Mouse (Mus musculus) hindbrain, embryonic 13.5 days (tissue): Measurements from ENCODE around the gene Cd244a. TPM values are rescaled to one million over a fixed set of nuclear protein-coding genes. Genes with fewer than 3 reads are reported as not detected.

Experiments
- ATAC-seq: fragments of 200-750 bp; cut with Nextera tagmentation; 2 replicates; pipeline ENCODE4 v1.8.0; 2017; ENCODE audit warnings: moderate TSS enrichment; ENCODE audit not compliant: low FRiP score
- H3K27ac ChIP-seq: fragments of 300-500 bp; sonication (generic); 2 replicates; pipeline ENCODE4 v1.5.1; 2015; ENCODE audit warnings: inconsistent platforms, mild to moderate bottlenecking, moderate library complexity
- H3K27me3 ChIP-seq: fragments of 300-500 bp; sonication (generic); 2 replicates; pipeline ENCODE4 v1.6.1; 2015; ENCODE audit warnings: mild to moderate bottlenecking, inconsistent platforms
- H3K36me3 ChIP-seq: fragments of 300-500 bp; sonication (generic); 2 replicates; pipeline ENCODE4 v1.6.1; 2015; ENCODE audit warnings: mild to moderate bottlenecking, inconsistent platforms
- H3K4me1 ChIP-seq: fragments of 300-500 bp; sonication (generic); replicated peaks from 2 replicates; pipeline ENCODE4 v1.6.1; 2015; ENCODE audit warnings: inconsistent platforms
- H3K4me2 ChIP-seq: fragments of 300-500 bp; sonication (generic); 2 replicates; pipeline ENCODE4 v1.6.1; 2015; ENCODE audit warnings: inconsistent platforms, mild to moderate bottlenecking, moderate library complexity
- H3K4me3 ChIP-seq: fragments of 300-500 bp; sonication (generic); 2 replicates; pipeline ENCODE4 v1.5.1; 2015; ENCODE audit warnings: mild to moderate bottlenecking, inconsistent platforms
- H3K9ac ChIP-seq: fragments of 300-500 bp; sonication (generic); 2 replicates; pipeline ENCODE4 v1.6.1; 2015; ENCODE audit warnings: mild to moderate bottlenecking, inconsistent platforms
- H3K9me3 ChIP-seq: fragments of 300-500 bp; sonication (generic); 2 replicates; pipeline ENCODE4 v1.6.1; 2016; ENCODE audit warnings: inconsistent platforms
- WGBS: fragments of 180-500 bp; shearing (Covaris S2); methylation state at CpG from one replicate; pipeline ENCODE4 v1.1.7; 2015; 5-methylcytosine and 5-hydroxymethylcytosine counted together
- polyA plus RNA-seq: library from polyadenylated mRNA; unstranded; fragments of >200 nt; fragmentation: Nextera tagmentation; extraction: Ambion mirVana; gene quantifications from 2 replicates; pipeline ENCODE4 v1.2.1, GENCODE M21; 2015

Cd244a gene
- polyA plus RNA-seq, 1 experiment from 2014 or later = 0.04 TPM

GRCm38 (mm10) chr1:171556366-171556765, 2.6 kb upstream of the Cd244a start:
- no peak overlapping the region for H3K27ac ChIP-seq
- 0 out of 2 replicates have a peak, but pooled peaks cover 5% of the 10 kb centered on the region for H3K4me1 ChIP-seq
- H3K9me3 ChIP-seq = no peaks in the 10 kb centered on the region
- H3K27me3 ChIP-seq = no peaks in the 10 kb centered on the region
- 96% methylated on average over 2 of the region's 2 CpGs for WGBS
- no peak for ATAC-seq
- no peak overlapping the region for H3K9ac ChIP-seq
- H3K4me2 ChIP-seq = no peak overlapping the region
- H3K36me3 ChIP-seq = no peaks in the 10 kb centered on the region
- no peak overlapping the region for H3K4me3 ChIP-seq

GRCm38 (mm10) chr1:171558407-171558806, 586 bp upstream of the Cd244a start:
- H3K4me3 ChIP-seq = no peak overlapping the region
- H3K4me1 ChIP-seq = 0 out of 2 replicates have a peak, but pooled peaks cover 4% of the 10 kb centered on the region
- no peak for ATAC-seq
- H3K4me2 ChIP-seq = no peak overlapping the region
- no peak overlapping the region for H3K9ac ChIP-seq
- no peaks in the 10 kb centered on the region for H3K36me3 ChIP-seq
- no peaks in the 10 kb centered on the region for H3K9me3 ChIP-seq
- WGBS = 76% methylated on average over 6 of the region's 6 CpGs
- H3K27ac ChIP-seq = no peak overlapping the region
- no peaks in the 10 kb centered on the region for H3K27me3 ChIP-seq

- Histone ChIP-seq H3K27ac (no peak overlapping the region), H3K9ac (no peak overlapping the region), H3K4me1 (no peaks in the 10 kb centered on the region), H3K27me3 (no peaks in the 10 kb centered on the region), H3K4me2 (no peak overlapping the region), H3K9me3 (no peaks in the 10 kb centered on the region), H3K36me3 (no peaks in the 10 kb centered on the region), H3K4me3 (no peak overlapping the region)
- no peak for ATAC-seq
- 83% methylated on average over 2 of the region's 2 CpGs for WGBS
Observed at GRCm38 (mm10) chr1:171560262-171560661, 1.3 kb downstream of the Cd244a start.

GRCm38 (mm10) chr1:171561200-171561599, 2.2 kb downstream of the Cd244a start:
- 94% methylated on average over 1 of the region's 1 CpGs for WGBS
- H3K27ac ChIP-seq = no peak overlapping the region
- H3K4me3 ChIP-seq = no peak overlapping the region
- H3K9ac ChIP-seq = no peak overlapping the region
- no peak for ATAC-seq
- H3K4me2 ChIP-seq = no peak overlapping the region
- no peaks in the 10 kb centered on the region for H3K36me3 ChIP-seq
- no peaks in the 10 kb centered on the region for H3K4me1 ChIP-seq
- H3K27me3 ChIP-seq = no peaks in the 10 kb centered on the region
- no peaks in the 10 kb centered on the region for H3K9me3 ChIP-seq

GRCm38 (mm10) chr1:171561639-171562225, 2.7 kb downstream of the Cd244a start:
- 73% methylated on average over 7 of the region's 11 CpGs for WGBS
- Histone ChIP-seq H3K4me3 (no peak overlapping the region), H3K9ac (no peak overlapping the region), H3K36me3 (no peaks in the 10 kb centered on the region), H3K27ac (no peak overlapping the region), H3K27me3 (no peaks in the 10 kb centered on the region), H3K4me1 (no peaks in the 10 kb centered on the region), H3K9me3 (no peaks in the 10 kb centered on the region), H3K4me2 (no peak overlapping the region)
- ATAC-seq = no peak

GRCm38 (mm10) chr1:171563042-171563441, 4.0 kb downstream of the Cd244a start:
- Histone ChIP-seq H3K4me3 (no peak overlapping the region), H3K9ac (no peak overlapping the region), H3K4me1 (no peaks in the 10 kb centered on the region), H3K36me3 (no peaks in the 10 kb centered on the region), H3K27me3 (0 out of 2 replicates have a peak, but pooled peaks cover 3% of the 10 kb centered on the region), H3K27ac (no peak overlapping the region), H3K9me3 (no peaks in the 10 kb centered on the region), H3K4me2 (no peak overlapping the region)
- 92% methylated on average over 2 of the region's 2 CpGs for WGBS
- no peak for ATAC-seq

- WGBS = 55% methylated on average over 3 of the region's 3 CpGs
- no peak overlapping the region for H3K27ac ChIP-seq
- no peaks in the 10 kb centered on the region for H3K4me1 ChIP-seq
- H3K4me2 ChIP-seq = no peak overlapping the region
- no peak overlapping the region for H3K9ac ChIP-seq
- no peaks in the 10 kb centered on the region for H3K36me3 ChIP-seq
- H3K9me3 ChIP-seq = no peaks in the 10 kb centered on the region
- H3K27me3 ChIP-seq = 0 out of 2 replicates have a peak, but pooled peaks cover 3% of the 10 kb centered on the region
- ATAC-seq = no peak
- H3K4me3 ChIP-seq = no peak overlapping the region
Observed at GRCm38 (mm10) chr1:171564247-171564646, 5.3 kb downstream of the Cd244a start.

GRCm38 (mm10) chr1:171565888-171566287, 6.9 kb downstream of the Cd244a start:
- Histone ChIP-seq H3K4me2 (no peak overlapping the region), H3K36me3 (no peaks in the 10 kb centered on the region), H3K9ac (no peak overlapping the region), H3K4me3 (no peak overlapping the region), H3K27me3 (0 out of 2 replicates have a peak, but pooled peaks cover 3% of the 10 kb centered on the region), H3K9me3 (no peaks in the 10 kb centered on the region), H3K27ac (no peak overlapping the region), H3K4me1 (no peaks in the 10 kb centered on the region)
- 86% methylated on average over 4 of the region's 4 CpGs for WGBS
- no peak for ATAC-seq

GRCm38 (mm10) chr1:171566777-171567176, 7.8 kb downstream of the Cd244a start:
- Histone ChIP-seq H3K27ac (no peak overlapping the region), H3K9me3 (no peaks in the 10 kb centered on the region), H3K4me1 (no peaks in the 10 kb centered on the region), H3K9ac (no peak overlapping the region), H3K36me3 (no peaks in the 10 kb centered on the region), H3K4me3 (no peak overlapping the region), H3K27me3 (0 out of 2 replicates have a peak, but pooled peaks cover 3% of the 10 kb centered on the region), H3K4me2 (no peak overlapping the region)
- peak; percentile 24; the same call in 1 of the 2 replicates for ATAC-seq
- WGBS = 27% methylated on average over 8 of the region's 8 CpGs

- Histone ChIP-seq H3K4me1 (no peaks in the 10 kb centered on the region), H3K4me3 (no peak overlapping the region), H3K9me3 (no peaks in the 10 kb centered on the region), H3K27me3 (0 out of 2 replicates have a peak, but pooled peaks cover 3% of the 10 kb centered on the region), H3K9ac (no peak overlapping the region), H3K27ac (no peak overlapping the region), H3K4me2 (no peak overlapping the region), H3K36me3 (no peaks in the 10 kb centered on the region)
- WGBS = 68% methylated on average over 2 of the region's 2 CpGs
- ATAC-seq = no peak
Observed at GRCm38 (mm10) chr1:171568436-171568835, 9.4 kb downstream of the Cd244a start.

GRCm38 (mm10) chr1:171577168-171577567, 18.2 kb downstream of the Cd244a start:
- Histone ChIP-seq H3K9me3 (no peaks in the 10 kb centered on the region), H3K4me1 (no peaks in the 10 kb centered on the region), H3K36me3 (no peaks in the 10 kb centered on the region), H3K9ac (no peak overlapping the region), H3K4me2 (no peak overlapping the region), H3K27ac (no peak overlapping the region), H3K27me3 (no peaks in the 10 kb centered on the region), H3K4me3 (no peak overlapping the region)
- ATAC-seq = no peak
- 86% methylated on average over 7 of the region's 7 CpGs for WGBS

- H3K36me3 ChIP-seq = no peaks in the 10 kb centered on the region
- no peak overlapping the region for H3K9ac ChIP-seq
- H3K9me3 ChIP-seq = no peaks in the 10 kb centered on the region
- 83% methylated on average over 2 of the region's 2 CpGs for WGBS
- no peak overlapping the region for H3K27ac ChIP-seq
- H3K4me1 ChIP-seq = no peaks in the 10 kb centered on the region
- H3K4me2 ChIP-seq = no peak overlapping the region
- ATAC-seq = no peak
- H3K27me3 ChIP-seq = no peaks in the 10 kb centered on the region
- no peak overlapping the region for H3K4me3 ChIP-seq
Observed at GRCm38 (mm10) chr1:171584584-171584983, 25.6 kb downstream of the Cd244a start.

GRCm38 (mm10) chr1:171604686-171605085, 45.7 kb downstream of the Cd244a start:
- Histone ChIP-seq H3K4me3 (no peak overlapping the region), H3K4me2 (no peak overlapping the region), H3K27ac (no peak overlapping the region), H3K27me3 (no peaks in the 10 kb centered on the region), H3K9me3 (no peaks in the 10 kb centered on the region), H3K4me1 (no peaks in the 10 kb centered on the region), H3K9ac (no peak overlapping the region), H3K36me3 (no peaks in the 10 kb centered on the region)
- no peak for ATAC-seq
- 87% methylated on average over 3 of the region's 3 CpGs for WGBS
